9 mouse cellular contexts compared by ENCODE assay signal in genomic region chr14:47187666-47188360, GRCm38 (mm10). TPM values are rescaled to one million over a fixed set of nuclear protein-coding genes. Genes with fewer than 3 reads are reported as not detected.
A peak's percentile ranks its signal among the peaks of the same experiment; 100 is the strongest.
DNase-seq lines count a peak whose midpoint lies in the region; ATAC-seq lines count a peak whose summit lies in the region.
"Had no signal": no experiment of that assay in that cellular context is flagged by ENCODE, and none has a peak within 500 bp of the region (broad histone marks: within the 10 kb centered on the region; RNA-seq: fewer than 3 reads in every experiment).

No protein-coding gene starts in this region.

- no peaks in the 10 kb centered on the region for H3K36me3 ChIP-seq in forebrain, embryonic 14.5 days (ENCODE audit: control insufficient read depth, insufficient read depth, low read length)
- no peaks in the 10 kb centered on the region for H3K36me3 ChIP-seq in intestine, embryonic 15.5 days
- no peaks in the 10 kb centered on the region for H3K36me3 ChIP-seq in splenic B cell, adult 2 months (ENCODE audit: control insufficient read depth, insufficient read depth, low read length, poor library complexity, severe bottlenecking)

- peaks cover 12% of the 10 kb centered on the region for H3K27me3 ChIP-seq in forebrain, embryonic 14.5 days (replicated peaks; ENCODE audit: control insufficient read depth, insufficient read depth, low read length)
- no peaks in the 10 kb centered on the region for H3K27me3 ChIP-seq in intestine, embryonic 15.5 days (replicated peaks)
- no peaks in the 10 kb centered on the region for H3K27me3 ChIP-seq in splenic B cell, adult 2 months (ENCODE audit: control insufficient read depth, insufficient read depth, low read length, poor library complexity, severe bottlenecking)
- H3K27me3 ChIP-seq: Patski had no signal

- H3K4me1 ChIP-seq in forebrain, embryonic 14.5 days (ENCODE audit: control insufficient read depth, insufficient read depth, low read length): peaks cover 4% of the 10 kb centered on the region; the same call in 1 of the 2 replicates
- H3K4me1 ChIP-seq in intestine, embryonic 15.5 days (replicated peaks): peaks cover 9% of the 10 kb centered on the region; the same call in 1 of the 2 replicates

- H3K9me3 ChIP-seq in forebrain, embryonic 14.5 days (replicated peaks; ENCODE audit: control insufficient read depth, low read length): no peaks in the 10 kb centered on the region
- H3K9me3 ChIP-seq in intestine, embryonic 15.5 days: no peaks in the 10 kb centered on the region

- ATAC-seq in forebrain, embryonic 14.5 days: no peak
- ATAC-seq in intestine, embryonic 15.5 days: no peak

- H3K9ac ChIP-seq in forebrain, embryonic 14.5 days (ENCODE audit: low read length): no peak overlapping the region
- H3K9ac ChIP-seq in intestine, embryonic 15.5 days: no peak overlapping the region

- no peak overlapping the region for H3K4me3 ChIP-seq in forebrain, embryonic 14.5 days (ENCODE audit: low read depth, low read length)
- H3K4me3 ChIP-seq in intestine, embryonic 15.5 days (replicated peaks): peak overlapping the region; percentile 67

- peak; percentile 28 for DNase-seq in kidney, adult 9 months
- DNase-seq in kidney, adult 11 months: no peak
- DNase-seq in forebrain, embryonic 14.5 days (ENCODE audit: low spot score): no peak
- peak; percentile 34 for DNase-seq in lung, postnatal 10 days
- peak; percentile 81 for DNase-seq in splenic B cell, adult 2 months (ENCODE audit: low read depth, low spot score)
- DNase-seq in ovary, postnatal 14 days (ENCODE audit: low spot score): no peak
- DNase-seq in cerebellum, postnatal 4 days (ENCODE audit: low spot score in 2 of 2): no peak

- H3K4me2 ChIP-seq in forebrain, embryonic 14.5 days (ENCODE audit: low read length): peak overlapping the region; percentile 99
- peak overlapping the region; percentile 97 for H3K4me2 ChIP-seq in intestine, embryonic 15.5 days (replicated peaks)

- WGBS in forebrain, embryonic 14.5 days: 33% methylated on average over 12 of the region's 12 CpGs
- 45% methylated on average over 12 of the region's 12 CpGs for WGBS in intestine, embryonic 15.5 days

- no peak overlapping the region for H3K27ac ChIP-seq in forebrain, embryonic 14.5 days (ENCODE audit: low read depth, low read length)
- H3K27ac ChIP-seq in intestine, embryonic 15.5 days: no peak overlapping the region

RNA-seq across cellular contexts. Expression of gene Gch1, which starts 1.4 kb away (rescaled TPM):
- polyA plus RNA-seq in forebrain, embryonic 14.5 days (2014; fragmentation: Nextera tagmentation; extraction: Ambion mirVana): 2.0 TPM in 2 replicates
- polyA plus RNA-seq in intestine, embryonic 15.5 days (2015; fragmentation: Nextera tagmentation; extraction: Ambion mirVana): 10.4 and 11.1 TPM in 2 replicates

Comparison
In these comparisons a context has a peak if more than half of its experiments do, and no peak if none do; other contexts are left out.
1. DNase-seq: peak in kidney, adult 9 months (single experiment), lung, postnatal 10 days (single experiment) and splenic B cell, adult 2 months (single experiment); none in kidney, adult 11 months (single experiment), forebrain, embryonic 14.5 days (single experiment), ovary, postnatal 14 days (single experiment) and cerebellum, postnatal 4 days (0 of 2).